Mouse (Mus musculus) inflammation-experienced regulatory T-cells, adult 6 months (primary cell): Measurements from ENCODE around the gene Gm28102. TPM values are rescaled to one million over a fixed set of nuclear protein-coding genes. Genes with fewer than 3 reads are reported as not detected.
"Not testable (repeated sequence)": the region's sequence is repeated elsewhere in the genome, so short reads cannot be mapped to it uniquely, and the experiment has no call there.

ENCODE experiments used
- ATAC-seq: one replicate; pipeline ENCODE4 v1.8.0; 2017
- polyA plus RNA-seq, 3 experiments: library from polyadenylated mRNA; unstranded; fragments of 100-300 nt; shearing (Covaris generic); gene quantifications; one replicate each; pipeline ENCODE4 v1.2.1; 2017

Gm28102 gene
- polyA plus RNA-seq, result not detected

DNA sequence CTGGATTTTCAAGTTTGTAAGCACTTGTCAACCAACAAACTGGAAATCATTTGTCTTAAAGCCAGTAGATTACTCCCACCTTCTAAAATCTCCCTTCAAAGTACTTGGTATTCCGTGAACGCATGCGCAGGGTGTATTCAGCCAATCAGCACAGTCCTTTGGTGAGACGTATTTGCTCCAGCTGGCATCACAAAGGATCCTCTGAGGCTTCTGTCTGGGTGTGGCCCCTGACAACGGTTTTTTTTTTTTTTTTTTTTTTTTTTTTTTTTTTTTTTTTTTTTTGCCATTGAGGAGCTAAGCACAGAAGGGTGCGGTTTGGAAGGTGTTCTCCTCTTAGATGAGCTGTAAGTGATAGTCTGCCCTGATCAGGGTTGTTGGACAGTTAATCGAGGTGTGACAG, at the start of gene Gm28102:
TSS of gene Gm28102 (plus strand) at position 301 of the 400 bp plus-strand sequence.
- ATAC-seq, result not testable (repeated sequence)
